Mouse (Mus musculus) ES-E14 (cell line): ENCODE results near the gene Kntc1. TPM values are rescaled to one million over a fixed set of nuclear protein-coding genes. Genes with fewer than 3 reads are reported as not detected.
"Not testable (repeated sequence)": the region's sequence is repeated elsewhere in the genome, so short reads cannot be mapped to it uniquely, and the experiment has no call there.

ENCODE experiments used
- DNase-seq: peaks from one replicate; pipeline ENCODE4 v3.0.0-alpha.2; 2013; ENCODE audit warnings: low read depth, low spot score
- H3K27ac ChIP-seq: 2 replicates; pipeline ENCODE4 v1.5.1; 2012; ENCODE audit warnings: low read depth, mild to moderate bottlenecking, low read length, moderate library complexity, mixed read lengths; ENCODE audit not compliant: poor library complexity, insufficient read depth, severe bottlenecking
- H3K36me3 ChIP-seq: 2 replicates; pipeline ENCODE4 v1.6.1; 2012; ENCODE audit warnings: mild to moderate bottlenecking, low read length, moderate library complexity, mixed read lengths; ENCODE audit not compliant: control insufficient read depth, poor library complexity, insufficient read depth, severe bottlenecking
- H3K4me1 ChIP-seq, 2 experiments: fragments of 150-350 bp in 1 of 2; sonication (generic) in 1 of 2; 2 replicates each; pipeline ENCODE4 v1.6.1; 2012; ENCODE audit warnings: low read length in 2 of 2, mild to moderate bottlenecking in 1 of 2, mixed read lengths in 1 of 2; ENCODE audit not compliant: control insufficient read depth in 2 of 2, insufficient read depth in 2 of 2, poor library complexity in 1 of 2
- H3K4me3 ChIP-seq, 2 experiments: fragments of 150-350 bp in 1 of 2; sonication (generic) in 1 of 2; 2 replicates each; pipeline ENCODE4 v1.5.1; 2012; ENCODE audit warnings: low read length in 2 of 2, low read depth in 1 of 2, mild to moderate bottlenecking in 1 of 2, mixed read lengths in 1 of 2; ENCODE audit not compliant: insufficient read depth in 1 of 2, poor library complexity in 1 of 2, severe bottlenecking in 1 of 2
- H3K9ac ChIP-seq: 2 replicates; pipeline ENCODE4 v1.6.1; 2012; ENCODE audit warnings: low read depth, mild to moderate bottlenecking, low read length, mixed read lengths; ENCODE audit not compliant: poor library complexity, insufficient read depth, severe bottlenecking
- H3K9me3 ChIP-seq: fragments of 150-350 bp; sonication (generic); 2 replicates; pipeline ENCODE4 v1.6.1; 2012; ENCODE audit warnings: low read depth, mild to moderate bottlenecking, low read length; ENCODE audit not compliant: control insufficient read depth, insufficient read depth
- CHD2 ChIP-seq: IDR thresholded peaks from 2 replicates; pipeline ENCODE4 v1.6.1; 2014; ENCODE audit warnings: mild to moderate bottlenecking, low read depth, low read length, inconsistent platforms
- HCFC1 ChIP-seq: IDR thresholded peaks from 2 replicates; pipeline ENCODE4 v1.6.1; 2012; ENCODE audit warnings: low read length, inconsistent platforms, borderline replicate concordance; ENCODE audit not compliant: insufficient read depth
- MAFK ChIP-seq: IDR thresholded peaks from 2 replicates; pipeline ENCODE4 v1.6.1; 2014; ENCODE audit warnings: mild to moderate bottlenecking, low read depth, low read length, inconsistent platforms; ENCODE audit not compliant: insufficient read depth
- ZC3H11A ChIP-seq: IDR thresholded peaks from 2 replicates; pipeline ENCODE4 v1.6.1; 2012; ENCODE audit warnings: low read depth, mild to moderate bottlenecking, inconsistent platforms, low read length, borderline replicate concordance
- ZNF384 ChIP-seq: IDR thresholded peaks from 2 replicates; pipeline ENCODE4 v1.6.1; 2012; ENCODE audit warnings: low read depth, low read length, inconsistent platforms
- in situ Hi-C, 2 experiments: fragments of 600-800 bp; cut with MboI; formaldehyde crosslinking; loops; one replicate each; pipeline ENCODE4 v1.15.1; 2025; ENCODE audit warnings: low sequenced_read_pairs in 2 of 2, inconsistent platforms in 1 of 2; ENCODE audit not compliant: unreplicated experiment in 2 of 2
- total RNA-seq: library from RNA; depleted of rRNA; stranded (reverse); fragments of 300-350 nt; gene quantifications from 2 replicates; pipeline ENCODE4 v1.2.3, GENCODE M21; 2012

Kntc1 gene
- total RNA-seq, 1 experiment = 71.3 TPM

- Histone ChIP-seq H3K36me3 (peaks cover 37% of the 10 kb centered on the region), H3K9me3 (no peaks in the 10 kb centered on the region), H3K4me3 (no peak overlapping the region), H3K27ac (no peak overlapping the region), H3K9ac (no peak overlapping the region), H3K4me1 (peaks cover 0 to 3% of the 10 kb centered on the region in 2 experiments; a peak in 1 of 4 replicates)
- TF ChIP-seq ZNF384 (no peak), ZC3H11A (no peak), HCFC1 (no peak), CHD2 (no peak), MAFK (no peak)
- DNase-seq = no peak
- in situ Hi-C loops = no loop called here
Measured at GRCm38 (mm10) chr5:123713782-123714181, 35.7 kb upstream of the Kntc1 start.

- H3K27ac ChIP-seq = no peak overlapping the region
- TF ChIP-seq HCFC1 (no peak), ZNF384 (no peak), MAFK (no peak), CHD2 (no peak), ZC3H11A (no peak)
- in situ Hi-C loops = no loop called here
- DNase-seq = no peak
- H3K9ac ChIP-seq = no peak overlapping the region
- peaks cover 35% of the 10 kb centered on the region for H3K36me3 ChIP-seq
- no peak overlapping the region for H3K4me3 ChIP-seq
- peaks cover 2 to 3% of the 10 kb centered on the region in 2 experiments; a peak in 2 of 4 replicates for H3K4me1 ChIP-seq
- no peaks in the 10 kb centered on the region for H3K9me3 ChIP-seq
Measured at GRCm38 (mm10) chr5:123714622-123715021, 34.9 kb upstream of the Kntc1 start.

GRCm38 (mm10) chr5:123720328-123721311 is 28.9 kb upstream of the Kntc1 start, which contains the start of gene Zcchc8:
Gene Zcchc8 (minus strand): TSS chr5:123721100.
- in situ Hi-C loops = no loop called here
- peak within 1 kb of the TSS; percentile 25; the same call in 1 of the 2 replicates for H3K27ac ChIP-seq
- no peak for TF ChIP-seq MAFK
- peak; percentile 66; the same call in 1 of the 2 replicates for TF ChIP-seq CHD2
- peak; percentile 100 for TF ChIP-seq HCFC1
- no peak for TF ChIP-seq ZC3H11A
- peak; percentile 96 for TF ChIP-seq ZNF384
- peaks cover 9% of the 10 kb centered on the region for H3K36me3 ChIP-seq
- peak; percentile 97 for DNase-seq
- H3K4me3 ChIP-seq = peak within 1 kb of the TSS; percentile 85 to 96
- peak within 1 kb of the TSS; percentile 91 for H3K9ac ChIP-seq
- H3K4me1 ChIP-seq = peaks cover 3% of the 10 kb centered on the region in 2 experiments; a peak in 2 of 4 replicates
- H3K9me3 ChIP-seq = no peaks in the 10 kb centered on the region

DNA sequence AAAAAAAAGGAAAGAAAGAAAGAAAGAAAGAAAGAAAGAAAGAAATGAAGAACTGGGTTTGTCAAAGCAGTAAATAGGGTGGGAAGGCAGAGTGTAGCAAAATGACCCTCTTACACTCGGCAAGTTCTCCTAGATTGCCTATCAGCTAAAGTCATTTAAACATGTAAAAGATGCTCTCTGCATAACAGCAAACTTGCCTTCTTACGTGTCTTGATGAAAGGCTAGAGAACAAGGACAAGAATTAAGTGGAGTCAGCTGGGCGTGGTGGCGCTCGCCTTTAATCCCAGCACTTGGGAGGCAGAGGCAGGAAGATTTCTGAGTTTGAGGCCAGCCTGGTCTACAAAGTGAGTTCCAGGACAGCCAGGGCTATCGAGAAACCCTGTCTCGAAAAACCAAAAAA is 25.7 kb upstream of the Kntc1 start:
- DNase-seq, H3K4me1 ChIP-seq, in situ Hi-C loops, H3K9ac ChIP-seq, H3K9me3 ChIP-seq, H3K27ac ChIP-seq, H3K4me3 ChIP-seq, H3K36me3 ChIP-seq: not testable (repeated sequence)

DNA sequence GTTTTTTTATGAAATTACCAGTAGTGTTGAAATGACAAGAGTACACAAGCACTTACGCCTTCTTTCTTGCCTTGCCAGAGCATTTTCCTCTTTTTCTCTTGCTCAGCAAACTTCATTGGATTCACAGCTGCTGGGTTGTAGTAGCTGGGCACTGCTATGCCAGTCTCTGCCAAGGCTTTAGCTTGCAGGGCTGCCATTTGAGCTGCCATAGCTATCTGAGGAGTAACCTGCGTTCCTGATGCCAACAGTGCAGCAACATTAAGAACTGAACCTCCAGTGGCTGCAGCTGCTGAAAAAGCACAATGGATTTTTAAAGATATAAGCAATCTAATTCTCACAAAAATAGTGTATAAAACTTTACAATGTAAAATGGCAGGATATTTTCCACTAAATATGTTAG is 18.5 kb upstream of the Kntc1 start:
- H3K36me3 ChIP-seq = peaks cover 39% of the 10 kb centered on the region
- no peak overlapping the region for H3K4me3 ChIP-seq
- TF ChIP-seq CHD2 (no peak), ZNF384 (no peak), MAFK (no peak), ZC3H11A (no peak), HCFC1 (no peak)
- no peak overlapping the region for H3K27ac ChIP-seq
- H3K9ac ChIP-seq = no peak overlapping the region
- no peaks in the 10 kb centered on the region for H3K4me1 ChIP-seq
- in situ Hi-C loops = no loop called here
- no peak for DNase-seq
- H3K9me3 ChIP-seq = no peaks in the 10 kb centered on the region
